Mouse (Mus musculus) spleen, adult 2 months (tissue): ENCODE measurements at regions not wholly inside any gene's neighbourhood (a gene's known extent, or its start where the extent isn't known, plus 50 kb on each side); places are given as distances from the start of the nearest gene placed in this dataset.

Experiments used
- DNase-seq, 2 experiments: peaks; one replicate each; pipeline versions ENCODE4 v3.0.0 to v3.0.0-alpha.2; 2012 to 2021; ENCODE audit warnings: low spot score in 2 of 2, low read depth in 1 of 2
- H3K27ac ChIP-seq: fragments of 200-500 bp; 2 replicates; pipeline ENCODE4 v1.5.1; 2012; ENCODE audit warnings: low read length, inconsistent platforms; ENCODE audit not compliant: insufficient read depth
- H3K27me3 ChIP-seq: fragments of 200-500 bp; 2 replicates; pipeline ENCODE4 v1.6.1; 2012; ENCODE audit warnings: mild to moderate bottlenecking, moderate library complexity, low read length, inconsistent platforms; ENCODE audit not compliant: control insufficient read depth, insufficient read depth
- H3K36me3 ChIP-seq: fragments of 200-500 bp; 2 replicates; pipeline ENCODE4 v1.6.1; 2012; ENCODE audit warnings: mild to moderate bottlenecking, low read length, inconsistent platforms; ENCODE audit not compliant: control insufficient read depth, insufficient read depth
- H3K4me1 ChIP-seq: fragments of 200-500 bp; 2 replicates; pipeline ENCODE4 v1.6.1; 2011; ENCODE audit warnings: inconsistent platforms; ENCODE audit not compliant: control insufficient read depth, insufficient read depth, insufficient read length
- H3K4me3 ChIP-seq: fragments of 200-500 bp; 2 replicates; pipeline ENCODE4 v1.5.1; 2011; ENCODE audit warnings: mild to moderate bottlenecking, inconsistent platforms; ENCODE audit not compliant: insufficient read depth, insufficient read length; ENCODE audit errors: extremely low read depth
- CTCF ChIP-seq: fragments of 200-500 bp; IDR thresholded peaks from 2 replicates; pipeline ENCODE4 v1.5.1; 2011; ENCODE audit warnings: mild to moderate bottlenecking, inconsistent platforms; ENCODE audit not compliant: insufficient read depth, insufficient read length, insufficient replicate concordance; ENCODE audit errors: extremely low read depth
- POLR2A ChIP-seq: fragments of 200-500 bp; IDR thresholded peaks from 2 replicates; pipeline ENCODE4 v1.6.1; 2011; ENCODE audit warnings: low read depth, low read length, inconsistent platforms
- WGBS: fragments of 180-500 bp; shearing (Covaris S2); methylation state at CpG from one replicate; pipeline ENCODE4 v1.1.7; 2018; 5-methylcytosine and 5-hydroxymethylcytosine counted together

DNA sequence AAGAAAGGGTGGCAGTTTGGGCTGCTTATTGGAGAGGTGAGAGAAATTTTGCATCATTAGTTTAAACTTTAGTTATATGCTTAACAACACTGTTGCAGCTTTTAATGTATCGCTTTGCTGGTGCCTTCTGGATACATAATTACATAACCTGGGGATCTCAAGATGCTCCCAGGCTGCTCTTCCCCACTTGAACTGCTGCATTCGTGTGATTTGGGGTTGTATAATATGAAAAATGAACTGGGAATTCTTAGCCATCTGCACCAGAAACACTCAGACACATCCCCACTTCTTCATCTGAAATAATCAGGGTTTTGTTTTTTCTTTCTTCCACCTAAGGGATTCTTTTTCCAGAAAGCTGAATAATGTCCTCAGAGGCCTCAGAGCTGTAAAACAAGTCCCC, 120.8 kb downstream of the Mreg start:
- H3K4me3 ChIP-seq: no peak overlapping the region
- TF ChIP-seq CTCF: no peak
- TF ChIP-seq POLR2A: no peak
- 86% methylated on average over 2 of the region's 2 CpGs for WGBS
- no peaks in the 10 kb centered on the region for H3K27me3 ChIP-seq
- no peaks in the 10 kb centered on the region for H3K4me1 ChIP-seq
- no peak overlapping the region for H3K27ac ChIP-seq
- H3K36me3 ChIP-seq: no peaks in the 10 kb centered on the region
- DNase-seq: no peak

GRCm38 (mm10) chr1:72085661-72086060, 126.4 kb downstream of the Mreg start:
- no peak overlapping the region for H3K27ac ChIP-seq
- no peaks in the 10 kb centered on the region for H3K36me3 ChIP-seq
- WGBS: 78% methylated on average over 6 of the region's 6 CpGs
- DNase-seq: no peak
- H3K4me1 ChIP-seq: no peaks in the 10 kb centered on the region
- TF ChIP-seq POLR2A (no peak), CTCF (no peak)
- no peak overlapping the region for H3K4me3 ChIP-seq
- no peaks in the 10 kb centered on the region for H3K27me3 ChIP-seq

GRCm38 (mm10) chr1:72084219-72084618, 127.9 kb downstream of the Mreg start:
- no peaks in the 10 kb centered on the region for H3K27me3 ChIP-seq
- no peak overlapping the region for H3K4me3 ChIP-seq
- no peak for TF ChIP-seq CTCF
- no peaks in the 10 kb centered on the region for H3K4me1 ChIP-seq
- DNase-seq: no peak
- no peaks in the 10 kb centered on the region for H3K36me3 ChIP-seq
- H3K27ac ChIP-seq: no peak overlapping the region
- WGBS: 84% methylated on average over 3 of the region's 3 CpGs

- H3K27ac ChIP-seq: no peak overlapping the region
- no peak for DNase-seq
- H3K4me1 ChIP-seq: no peaks in the 10 kb centered on the region
- no peak for TF ChIP-seq CTCF
- TF ChIP-seq POLR2A: no peak
- no peaks in the 10 kb centered on the region for H3K36me3 ChIP-seq
- 87% methylated on average over 4 of the region's 4 CpGs for WGBS
- H3K27me3 ChIP-seq: no peaks in the 10 kb centered on the region
- no peak overlapping the region for H3K4me3 ChIP-seq
These were observed 129.7 kb downstream of the Mreg start for GRCm38 (mm10) chr1:72082366-72082765.

DNA sequence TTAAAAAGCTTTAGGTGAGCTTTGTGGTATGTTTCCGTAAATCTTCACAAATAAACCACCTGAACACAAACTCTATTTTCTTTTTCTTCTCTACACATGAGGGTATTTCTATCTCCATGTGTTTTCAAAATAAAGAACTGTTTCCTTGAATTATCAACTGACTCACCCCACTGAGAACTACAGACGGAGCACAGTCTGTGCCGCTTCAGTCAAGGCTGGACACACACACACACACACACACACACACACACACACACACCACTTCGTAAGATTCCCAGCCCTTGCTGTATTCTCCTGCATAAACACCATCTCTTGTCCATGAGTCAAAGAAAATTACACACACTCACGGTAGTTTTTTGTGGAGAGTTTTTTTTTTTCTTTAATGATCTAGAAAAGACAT, 130.3 kb downstream of the Mreg start:
- no peak for TF ChIP-seq POLR2A
- TF ChIP-seq CTCF: no peak
- Histone ChIP-seq H3K27me3 (no peaks in the 10 kb centered on the region), H3K27ac (no peak overlapping the region), H3K4me3 (no peak overlapping the region), H3K4me1 (no peaks in the 10 kb centered on the region), H3K36me3 (no peaks in the 10 kb centered on the region)
- WGBS: 90% methylated on average over 5 of the region's 5 CpGs
- no peak for DNase-seq

- TF ChIP-seq POLR2A: no peak
- no peak for TF ChIP-seq CTCF
- WGBS: 89% methylated on average over 7 of the region's 7 CpGs
- H3K27me3 ChIP-seq: no peaks in the 10 kb centered on the region
These were observed 133.1 kb downstream of the Mreg start for GRCm38 (mm10) chr1:72078926-72079550.

GRCm38 (mm10) chr1:72076341-72076740, 135.8 kb downstream of the Mreg start:
- H3K36me3 ChIP-seq: no peaks in the 10 kb centered on the region
- no peak overlapping the region for H3K27ac ChIP-seq
- WGBS: 51% methylated on average over 1 of the region's 1 CpGs
- no peaks in the 10 kb centered on the region for H3K4me1 ChIP-seq
- DNase-seq: no peak
- no peaks in the 10 kb centered on the region for H3K27me3 ChIP-seq
- TF ChIP-seq CTCF (no peak), POLR2A (no peak)
- H3K4me3 ChIP-seq: no peak overlapping the region

More at GRCm38 (mm10) chr1:72078926-72079550, 133.1 kb downstream of the Mreg start:
- no peaks in the 10 kb centered on the region for H3K4me1 ChIP-seq
- no peak overlapping the region for H3K4me3 ChIP-seq
- DNase-seq: no peak
- no peaks in the 10 kb centered on the region for H3K36me3 ChIP-seq
- no peak overlapping the region for H3K27ac ChIP-seq

- Histone ChIP-seq H3K4me1 (no peaks in the 10 kb centered on the region), H3K27ac (no peak overlapping the region), H3K36me3 (no peaks in the 10 kb centered on the region), H3K27me3 (no peaks in the 10 kb centered on the region), H3K4me3 (no peak overlapping the region)
- TF ChIP-seq POLR2A (no peak), CTCF (no peak)
- no peak for DNase-seq
- 60% methylated on average over 2 of the region's 2 CpGs for WGBS
These were observed 136.6 kb downstream of the Mreg start for GRCm38 (mm10) chr1:72075464-72075863.
